Mouse (Mus musculus) liver, postnatal 0 days (tissue): ENCODE data around the gene Hivep3.

Experiments
- CTCF ChIP-seq: sonication (generic); IDR thresholded peaks from 2 replicates; pipeline ENCODE4 v1.5.1; 2016; ENCODE audit warnings: antibody characterized with exemption, low read depth
- EP300 ChIP-seq: IDR thresholded peaks from 2 replicates; pipeline ENCODE4 v1.6.1; 2016; ENCODE audit warnings: antibody characterized with exemption, low read depth, mild to moderate bottlenecking

- TF ChIP-seq CTCF: no peak
- TF ChIP-seq EP300: no peak
Observed at GRCm38 (mm10) chr4:119882401-119882800, 148.8 kb downstream of the Hivep3 start.
